Mouse (Mus musculus) forebrain, embryonic 13.5 days (tissue): ENCODE data around the gene Zfp655. TPM values are rescaled to one million over a fixed set of nuclear protein-coding genes. Genes with fewer than 3 reads are reported as not detected.
A peak's percentile ranks its signal among the peaks of the same experiment; 100 is the strongest.

Experiments
- ATAC-seq: fragments of 200-750 bp; cut with Nextera tagmentation; 2 replicates; pipeline ENCODE4 v1.8.0; 2017
- H3K27ac ChIP-seq: fragments of 300-500 bp; sonication (generic); 2 replicates; pipeline ENCODE4 v1.5.1; 2015; ENCODE audit warnings: inconsistent platforms, mild to moderate bottlenecking, moderate library complexity
- H3K27me3 ChIP-seq: fragments of 300-500 bp; sonication (generic); 2 replicates; pipeline ENCODE4 v1.6.1; 2015; ENCODE audit warnings: mild to moderate bottlenecking, inconsistent platforms
- H3K36me3 ChIP-seq: fragments of 300-500 bp; sonication (generic); 2 replicates; pipeline ENCODE4 v1.6.1; 2015; ENCODE audit warnings: mild to moderate bottlenecking, inconsistent platforms; ENCODE audit not compliant: poor library complexity, severe bottlenecking
- H3K4me1 ChIP-seq: fragments of 300-500 bp; sonication (generic); 2 replicates; pipeline ENCODE4 v1.6.1; 2015; ENCODE audit warnings: inconsistent platforms
- H3K4me2 ChIP-seq: fragments of 300-500 bp; sonication (generic); 2 replicates; pipeline ENCODE4 v1.6.1; 2015; ENCODE audit warnings: inconsistent platforms, mild to moderate bottlenecking, moderate library complexity
- H3K4me3 ChIP-seq: fragments of 300-500 bp; sonication (generic); 2 replicates; pipeline ENCODE4 v1.5.1; 2015; ENCODE audit warnings: mild to moderate bottlenecking, inconsistent platforms
- H3K9ac ChIP-seq: fragments of 300-500 bp; sonication (generic); 2 replicates; pipeline ENCODE4 v1.6.1; 2015; ENCODE audit warnings: mild to moderate bottlenecking, inconsistent platforms
- H3K9me3 ChIP-seq: fragments of 300-500 bp; sonication (generic); replicated peaks from 2 replicates; pipeline ENCODE4 v1.6.1; 2016; ENCODE audit warnings: inconsistent platforms
- WGBS: fragments of 180-500 bp; shearing (Covaris S2); methylation state at CpG from one replicate; pipeline ENCODE4 v1.1.7; 2015; 5-methylcytosine and 5-hydroxymethylcytosine counted together
- polyA plus RNA-seq: library from polyadenylated mRNA; unstranded; fragments of >200 nt; fragmentation: Nextera tagmentation; extraction: Ambion mirVana; gene quantifications from 2 replicates; pipeline ENCODE4 v1.2.1, GENCODE M21; 2015

The Zfp655 gene
- 38.2 and 39.5 TPM in 2 replicates for polyA plus RNA-seq

- WGBS, result under 1% methylated on average over 38 of the region's 42 CpGs
- H3K4me1 ChIP-seq, result peaks cover 18% of the 10 kb centered on the region
- ATAC-seq, result peak; percentile 99
These were observed at the start of gene Zfp655 for GRCm38 (mm10) chr5:145231367-145231871. TSS of gene Zfp655 (plus strand) at chr5:145231715.

GRCm38 (mm10) chr5:145185244-145185643 is 46.3 kb upstream of the Zfp655 start:
- Histone ChIP-seq H3K36me3 (peaks cover 74% of the 10 kb centered on the region), H3K4me2 (no peak overlapping the region), H3K9ac (no peak overlapping the region), H3K27ac (no peak overlapping the region), H3K27me3 (no peaks in the 10 kb centered on the region), H3K9me3 (no peaks in the 10 kb centered on the region), H3K4me3 (no peak overlapping the region), H3K4me1 (peaks cover 9% of the 10 kb centered on the region)
- WGBS, result 92% methylated on average over 2 of the region's 2 CpGs
- ATAC-seq, result no peak

More at GRCm38 (mm10) chr5:145231367-145231871, at the start of gene Zfp655:
- peak within 1 kb of the TSS; percentile 97 for H3K4me3 ChIP-seq
- H3K4me2 ChIP-seq, result peak within 1 kb of the TSS; percentile 90
- H3K27me3 ChIP-seq, result 0 out of 2 replicates have a peak, but pooled peaks cover 3% of the 10 kb centered on the region
- peak within 1 kb of the TSS; percentile 82 for H3K27ac ChIP-seq
- H3K9ac ChIP-seq, result peak within 1 kb of the TSS; percentile 97
- H3K36me3 ChIP-seq, result peaks cover 30% of the 10 kb centered on the region
- no peaks in the 10 kb centered on the region for H3K9me3 ChIP-seq

GRCm38 (mm10) chr5:145189416-145189815 is 42.1 kb upstream of the Zfp655 start:
- Histone ChIP-seq H3K4me1 (peaks cover 21% of the 10 kb centered on the region), H3K27ac (no peak overlapping the region), H3K4me2 (peak overlapping the region; percentile 90), H3K4me3 (no peak overlapping the region), H3K27me3 (no peaks in the 10 kb centered on the region), H3K9me3 (no peaks in the 10 kb centered on the region), H3K9ac (no peak overlapping the region), H3K36me3 (peaks cover 43% of the 10 kb centered on the region)
- WGBS, result 97% methylated on average over 6 of the region's 6 CpGs
- no peak for ATAC-seq

GRCm38 (mm10) chr5:145190373-145190772 is 41.1 kb upstream of the Zfp655 start:
- H3K27me3 ChIP-seq, result no peaks in the 10 kb centered on the region
- peak overlapping the region; percentile 96 for H3K9ac ChIP-seq
- no peak overlapping the region for H3K27ac ChIP-seq
- 57% methylated on average over 5 of the region's 5 CpGs for WGBS
- no peak for ATAC-seq
- H3K4me3 ChIP-seq, result peak overlapping the region; percentile 89
- H3K4me2 ChIP-seq, result peak overlapping the region; percentile 90
- peaks cover 21% of the 10 kb centered on the region for H3K4me1 ChIP-seq
- H3K9me3 ChIP-seq, result no peaks in the 10 kb centered on the region
- H3K36me3 ChIP-seq, result peaks cover 44% of the 10 kb centered on the region

GRCm38 (mm10) chr5:145190875-145191798 is 40.4 kb upstream of the Zfp655 start:
- Histone ChIP-seq H3K9me3 (no peaks in the 10 kb centered on the region), H3K36me3 (peaks cover 44% of the 10 kb centered on the region), H3K4me2 (peak overlapping the region; percentile 90), H3K27ac (peak overlapping the region; percentile 80), H3K27me3 (no peaks in the 10 kb centered on the region), H3K4me3 (peak overlapping the region; percentile 89), H3K4me1 (peaks cover 21% of the 10 kb centered on the region), H3K9ac (peak overlapping the region; percentile 96)
- WGBS, result under 1% methylated on average over 41 of the region's 41 CpGs
- peak; percentile 89 for ATAC-seq

GRCm38 (mm10) chr5:145191962-145192361 is 39.6 kb upstream of the Zfp655 start, which contains the start of gene Atp5j2:
TSS of gene Atp5j2 (minus strand) at chr5:145192062.
- no peaks in the 10 kb centered on the region for H3K27me3 ChIP-seq
- peaks cover 21% of the 10 kb centered on the region for H3K4me1 ChIP-seq
- ATAC-seq, result no peak
- H3K4me2 ChIP-seq, result peak within 1 kb of the TSS; percentile 90
- peaks cover 42% of the 10 kb centered on the region for H3K36me3 ChIP-seq
- peak within 1 kb of the TSS; percentile 89 for H3K4me3 ChIP-seq
- H3K27ac ChIP-seq, result peak within 1 kb of the TSS; percentile 80
- WGBS, result 78% methylated on average over 2 of the region's 2 CpGs
- peak within 1 kb of the TSS; percentile 96 for H3K9ac ChIP-seq
- no peaks in the 10 kb centered on the region for H3K9me3 ChIP-seq

- Histone ChIP-seq H3K4me1 (peaks cover 17% of the 10 kb centered on the region), H3K4me2 (peak overlapping the region; percentile 97), H3K27ac (no peak overlapping the region), H3K4me3 (peak overlapping the region; percentile 69; the same call in 1 of the 2 replicates), H3K36me3 (peaks cover 24% of the 10 kb centered on the region), H3K9me3 (no peaks in the 10 kb centered on the region), H3K27me3 (no peaks in the 10 kb centered on the region), H3K9ac (no peak overlapping the region)
- no peak for ATAC-seq
- 81% methylated on average over 7 of the region's 7 CpGs for WGBS
These were observed 31.1 kb upstream of the Zfp655 start for GRCm38 (mm10) chr5:145200387-145200786.

GRCm38 (mm10) chr5:145201321-145201991 is 30.1 kb upstream of the Zfp655 start, which contains the start of gene Zkscan14:
TSS of gene Zkscan14 (minus strand) at chr5:145201868.
- peak within 1 kb of the TSS; percentile 69 for H3K4me3 ChIP-seq
- 2% methylated on average over 37 of the region's 37 CpGs for WGBS
- H3K27ac ChIP-seq, result no peak within 1 kb of the TSS; the same call in 1 of the 2 replicates
- peak; percentile 14; the same call in 1 of the 2 replicates for ATAC-seq
- peaks cover 13% of the 10 kb centered on the region for H3K36me3 ChIP-seq
- peak within 1 kb of the TSS; percentile 97 for H3K4me2 ChIP-seq
- H3K9ac ChIP-seq, result peak within 1 kb of the TSS; percentile 74
- no peaks in the 10 kb centered on the region for H3K9me3 ChIP-seq
- no peaks in the 10 kb centered on the region for H3K27me3 ChIP-seq
- H3K4me1 ChIP-seq, result peaks cover 25% of the 10 kb centered on the region

GRCm38 (mm10) chr5:145202446-145202845 is 29.1 kb upstream of the Zfp655 start:
- Histone ChIP-seq H3K36me3 (peaks cover 13% of the 10 kb centered on the region), H3K4me3 (no peak overlapping the region), H3K9me3 (no peaks in the 10 kb centered on the region), H3K4me2 (no peak overlapping the region), H3K9ac (no peak overlapping the region), H3K27ac (no peak overlapping the region), H3K4me1 (peaks cover 25% of the 10 kb centered on the region), H3K27me3 (no peaks in the 10 kb centered on the region)
- WGBS, result 51% methylated on average over 3 of the region's 3 CpGs
- no peak for ATAC-seq

- ATAC-seq, result peak; percentile 97
- H3K36me3 ChIP-seq, result peaks cover 16% of the 10 kb centered on the region
- no peaks in the 10 kb centered on the region for H3K9me3 ChIP-seq
- peak within 1 kb of the TSS; percentile 89 for H3K27ac ChIP-seq
- H3K4me2 ChIP-seq, result peak within 1 kb of the TSS; percentile 65
- WGBS, result 0% methylated on average over 22 of the region's 22 CpGs
- peak within 1 kb of the TSS; percentile 62 for H3K9ac ChIP-seq
- peak within 1 kb of the TSS; percentile 60 for H3K4me3 ChIP-seq
- no peaks in the 10 kb centered on the region for H3K27me3 ChIP-seq
- peaks cover 25% of the 10 kb centered on the region for H3K4me1 ChIP-seq
These were observed 27.4 kb upstream of the Zfp655 start, which contains the start of gene Zkscan5 for GRCm38 (mm10) chr5:145203936-145204691. TSS of gene Zkscan5 (plus strand) at chr5:145204562.

- peaks cover 23% of the 10 kb centered on the region for H3K36me3 ChIP-seq
- H3K4me1 ChIP-seq, result peaks cover 25% of the 10 kb centered on the region
- H3K27ac ChIP-seq, result no peak overlapping the region
- peak overlapping the region; percentile 50 for H3K9ac ChIP-seq
- ATAC-seq, result no peak
- H3K4me3 ChIP-seq, result peak overlapping the region; percentile 60
- 24% methylated on average over 9 of the region's 9 CpGs for WGBS
- H3K27me3 ChIP-seq, result no peaks in the 10 kb centered on the region
- H3K9me3 ChIP-seq, result no peaks in the 10 kb centered on the region
- H3K4me2 ChIP-seq, result peak overlapping the region; percentile 65
These were observed 26.5 kb upstream of the Zfp655 start for GRCm38 (mm10) chr5:145205041-145205440.
